Mouse (Mus musculus): ENCODE results near the gene Fsd1. TPM values are rescaled to one million over a fixed set of nuclear protein-coding genes. Genes with fewer than 3 reads are reported as not detected.
A peak's percentile ranks its signal among the peaks of the same experiment; 100 is the strongest.

Gene Fsd1
- polyA plus RNA-seq, 1 experiment from 2014 or later, result 0.69 TPM

- H3K4me1 ChIP-seq (replicated peaks), result peaks cover 33% of the 10 kb centered on the region
- DNase-seq (no peak), ATAC-seq (ENCODE audit: low read depth) (no peak)
- H3K9ac ChIP-seq, result no peak overlapping the region
- H3K4me3 ChIP-seq (replicated peaks), result no peak overlapping the region
- no peaks in the 10 kb centered on the region for H3K36me3 ChIP-seq
- H3K9me3 ChIP-seq (replicated peaks), result no peaks in the 10 kb centered on the region
- peaks cover 11% of the 10 kb centered on the region; the same call in 1 of the 2 replicates for H3K27me3 ChIP-seq
- no peak overlapping the region for H3K4me2 ChIP-seq
- 37% methylated on average over 16 of the region's 16 CpGs for WGBS (ENCODE audit: insufficient replicate concordance)
- H3K27ac ChIP-seq, result no peak overlapping the region
These were observed 32.1 kb upstream of the Fsd1 start for GRCm38 (mm10) chr17:55954229-55954628.

GRCm38 (mm10) chr17:55956129-55956528, 30.2 kb upstream of the Fsd1 start:
- ATAC-seq (ENCODE audit: low read depth), result peak; percentile 22
- Histone ChIP-seq H3K27me3 (peaks cover 11% of the 10 kb centered on the region; the same call in 1 of the 2 replicates), H3K4me3 (replicated peaks) (peak overlapping the region; percentile 63), H3K36me3 (peaks cover 8% of the 10 kb centered on the region), H3K9me3 (replicated peaks) (no peaks in the 10 kb centered on the region), H3K27ac (no peak overlapping the region), H3K4me2 (peak overlapping the region; percentile 77), H3K9ac (peak overlapping the region; percentile 66), H3K4me1 (replicated peaks) (peaks cover 49% of the 10 kb centered on the region)
- 3% methylated on average over 26 of the region's 26 CpGs for WGBS (ENCODE audit: insufficient replicate concordance)
- DNase-seq, result peak; percentile 76

DNA sequence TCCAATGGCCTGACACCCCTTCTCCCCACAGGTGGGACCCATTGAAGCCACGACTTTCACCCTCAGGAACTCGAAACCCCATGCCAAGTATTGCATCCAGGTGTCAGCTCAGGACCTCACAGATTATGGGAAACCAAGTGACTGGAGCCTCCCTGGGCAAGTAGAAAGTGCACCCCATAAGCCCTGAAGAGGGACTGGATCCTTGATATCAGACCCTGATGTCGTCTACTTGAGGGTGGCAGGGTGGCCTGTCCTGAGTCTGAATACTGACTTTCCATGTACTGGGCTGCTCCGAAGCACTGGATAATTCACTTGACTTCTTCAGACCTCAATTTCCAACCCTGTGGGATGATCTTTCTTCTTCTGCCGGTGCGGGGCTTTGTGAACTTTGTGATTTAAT, 29.7 kb upstream of the Fsd1 start:
- peak overlapping the region; percentile 66; the same call in 1 of the 2 replicates for H3K9ac ChIP-seq
- H3K4me2 ChIP-seq, result peak overlapping the region; percentile 77
- H3K27ac ChIP-seq, result no peak overlapping the region
- ATAC-seq (ENCODE audit: low read depth) (no peak), DNase-seq (no peak)
- H3K27me3 ChIP-seq, result peaks cover 11% of the 10 kb centered on the region; the same call in 1 of the 2 replicates
- H3K4me1 ChIP-seq (replicated peaks), result peaks cover 49% of the 10 kb centered on the region
- WGBS (ENCODE audit: insufficient replicate concordance), result 42% methylated on average over 6 of the region's 6 CpGs
- peak overlapping the region; percentile 63 for H3K4me3 ChIP-seq (replicated peaks)
- no peaks in the 10 kb centered on the region for H3K9me3 ChIP-seq (replicated peaks)
- H3K36me3 ChIP-seq, result peaks cover 12% of the 10 kb centered on the region

- Histone ChIP-seq H3K4me2 (0 out of 2 replicates have a peak overlapping the region, but pooled peaks have one; percentile 7), H3K36me3 (peaks cover 18% of the 10 kb centered on the region), H3K4me3 (replicated peaks) (no peak overlapping the region), H3K4me1 (replicated peaks) (peaks cover 50% of the 10 kb centered on the region), H3K9me3 (replicated peaks) (no peaks in the 10 kb centered on the region), H3K27ac (no peak overlapping the region), H3K27me3 (peaks cover 11% of the 10 kb centered on the region; the same call in 1 of the 2 replicates), H3K9ac (no peak overlapping the region)
- ATAC-seq (ENCODE audit: low read depth) (no peak), DNase-seq (peak; percentile 68)
- 19% methylated on average over 9 of the region's 9 CpGs for WGBS (ENCODE audit: insufficient replicate concordance)
These were observed 29.1 kb upstream of the Fsd1 start for GRCm38 (mm10) chr17:55957168-55957567.

DNA sequence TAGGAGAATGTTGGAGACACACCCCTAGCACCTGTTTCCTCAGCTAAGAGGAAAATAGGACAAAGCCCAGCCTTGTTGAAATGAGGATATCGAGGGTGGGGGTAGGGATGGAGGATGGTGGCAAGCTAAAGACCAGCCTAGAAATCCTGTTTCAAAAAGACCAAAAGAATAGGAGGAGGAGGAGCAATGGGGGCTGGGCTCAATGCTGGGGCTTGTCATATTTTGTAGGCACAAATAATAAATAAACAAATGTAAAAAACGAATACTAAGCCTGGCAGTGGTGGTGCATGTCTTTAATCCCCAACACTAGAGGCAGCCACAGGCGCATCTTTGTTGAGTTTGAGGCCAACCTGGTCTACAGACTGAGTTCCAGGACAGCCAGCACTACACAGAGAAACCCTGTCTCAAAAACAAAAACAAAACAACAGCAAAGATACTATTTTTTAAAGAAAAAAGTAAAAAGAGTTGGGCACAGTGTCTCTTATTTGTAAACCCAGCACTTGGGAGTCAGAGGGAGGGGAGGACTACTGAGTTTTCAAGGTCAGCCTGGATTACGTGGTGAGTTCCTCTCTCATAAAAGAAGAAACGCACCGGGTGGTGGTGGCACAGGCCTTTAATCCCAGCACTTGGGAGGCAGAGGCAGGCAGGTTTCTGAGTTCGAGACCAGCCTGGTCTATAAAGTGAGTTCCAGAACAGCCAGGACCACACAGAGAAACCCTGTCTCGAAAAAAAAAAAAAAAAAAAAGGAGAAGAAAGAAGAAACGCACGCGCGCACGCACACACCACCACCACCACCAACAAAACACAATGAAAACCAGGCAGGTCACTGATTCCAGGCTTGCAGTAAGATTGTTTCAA, 28.4 kb upstream of the Fsd1 start:
- 64% methylated on average over 13 of the region's 13 CpGs for WGBS (ENCODE audit: insufficient replicate concordance)
- no peak for DNase-seq
- H3K9ac ChIP-seq, result peak overlapping the region; percentile 75

GRCm38 (mm10) chr17:55958584-55958886, 27.8 kb upstream of the Fsd1 start:
- peak overlapping the region; percentile 89 for H3K27ac ChIP-seq
- H3K36me3 ChIP-seq, result peaks cover 27% of the 10 kb centered on the region
- 35% methylated on average over 2 of the region's 2 CpGs for WGBS (ENCODE audit: insufficient replicate concordance)
- peak overlapping the region; percentile 83 for H3K4me2 ChIP-seq
- peak overlapping the region; percentile 75 for H3K9ac ChIP-seq
- peaks cover 58% of the 10 kb centered on the region for H3K4me1 ChIP-seq (replicated peaks)
- H3K4me3 ChIP-seq (replicated peaks), result peak overlapping the region; percentile 66
- no peak for ATAC-seq (ENCODE audit: low read depth)
- no peaks in the 10 kb centered on the region for H3K9me3 ChIP-seq (replicated peaks)
- no peak for DNase-seq
- peaks cover 11% of the 10 kb centered on the region; the same call in 1 of the 2 replicates for H3K27me3 ChIP-seq

More for the DNA sequence above, 28.4 kb upstream of the Fsd1 start:
- peak overlapping the region; percentile 83 for H3K4me2 ChIP-seq
- H3K9me3 ChIP-seq (replicated peaks), result no peaks in the 10 kb centered on the region
- H3K36me3 ChIP-seq, result peaks cover 23% of the 10 kb centered on the region
- ATAC-seq (ENCODE audit: low read depth), result no peak
- peak overlapping the region; percentile 66 for H3K4me3 ChIP-seq (replicated peaks)
- H3K4me1 ChIP-seq (replicated peaks), result peaks cover 55% of the 10 kb centered on the region
- peak overlapping the region; percentile 89 for H3K27ac ChIP-seq
- peaks cover 11% of the 10 kb centered on the region; the same call in 1 of the 2 replicates for H3K27me3 ChIP-seq

DNA sequence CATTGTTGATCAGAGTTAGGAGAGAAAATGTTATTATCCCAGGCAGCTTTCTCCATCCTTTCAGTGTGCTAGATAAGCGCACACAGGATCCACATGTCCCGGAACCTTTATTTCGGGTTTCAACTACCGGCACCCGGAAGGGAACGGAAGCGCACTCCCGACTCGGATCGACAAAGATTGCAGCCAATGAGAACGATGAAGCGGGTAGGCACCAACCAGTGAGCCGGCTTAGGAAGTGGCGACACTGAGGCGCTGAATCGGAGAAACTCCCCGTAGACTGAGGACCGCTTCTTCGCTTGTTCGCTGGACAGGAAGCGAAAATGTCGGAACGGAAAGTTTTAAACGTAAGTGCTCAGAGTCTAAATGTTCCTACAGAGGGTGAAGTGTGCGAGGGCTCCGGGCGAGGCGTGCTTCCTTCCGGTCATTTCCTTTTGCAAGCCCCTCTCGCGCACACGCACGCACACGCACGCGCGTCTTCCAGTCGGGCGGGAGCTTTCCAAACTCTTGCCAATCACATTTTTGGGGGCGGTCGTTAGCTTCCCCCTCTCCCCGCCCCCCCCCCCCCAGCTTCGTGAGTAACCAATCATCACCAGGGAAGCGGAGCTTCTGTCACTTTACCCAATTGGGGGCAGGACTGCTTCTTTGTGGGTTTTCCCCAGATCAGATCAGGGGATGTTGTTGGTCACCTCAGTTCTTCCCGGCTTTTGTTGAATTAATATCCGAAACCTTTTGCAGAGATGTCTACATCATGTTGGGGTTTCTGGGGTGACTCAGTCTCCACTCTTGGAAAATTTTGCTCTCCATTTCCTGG, 27.2 kb upstream of the Fsd1 start, which contains the start of gene Yju2:
TSS of gene Yju2 (plus strand) at position 182 of the 811 bp plus-strand sequence.
- H3K36me3 ChIP-seq, result peaks cover 32% of the 10 kb centered on the region
- ATAC-seq (ENCODE audit: low read depth) (peak; percentile 89), DNase-seq (peak; percentile 90)
- WGBS (ENCODE audit: insufficient replicate concordance), result under 1% methylated on average over 45 of the region's 46 CpGs
- peak within 1 kb of the TSS; percentile 75 for H3K9ac ChIP-seq
- peaks cover 58% of the 10 kb centered on the region for H3K4me1 ChIP-seq (replicated peaks)
- H3K27me3 ChIP-seq, result peaks cover 10% of the 10 kb centered on the region; the same call in 1 of the 2 replicates
- H3K27ac ChIP-seq, result peak within 1 kb of the TSS; percentile 89
- H3K4me3 ChIP-seq (replicated peaks), result peak within 1 kb of the TSS; percentile 66
- H3K4me2 ChIP-seq, result peak within 1 kb of the TSS; percentile 83
- H3K9me3 ChIP-seq (replicated peaks), result no peaks in the 10 kb centered on the region

DNA sequence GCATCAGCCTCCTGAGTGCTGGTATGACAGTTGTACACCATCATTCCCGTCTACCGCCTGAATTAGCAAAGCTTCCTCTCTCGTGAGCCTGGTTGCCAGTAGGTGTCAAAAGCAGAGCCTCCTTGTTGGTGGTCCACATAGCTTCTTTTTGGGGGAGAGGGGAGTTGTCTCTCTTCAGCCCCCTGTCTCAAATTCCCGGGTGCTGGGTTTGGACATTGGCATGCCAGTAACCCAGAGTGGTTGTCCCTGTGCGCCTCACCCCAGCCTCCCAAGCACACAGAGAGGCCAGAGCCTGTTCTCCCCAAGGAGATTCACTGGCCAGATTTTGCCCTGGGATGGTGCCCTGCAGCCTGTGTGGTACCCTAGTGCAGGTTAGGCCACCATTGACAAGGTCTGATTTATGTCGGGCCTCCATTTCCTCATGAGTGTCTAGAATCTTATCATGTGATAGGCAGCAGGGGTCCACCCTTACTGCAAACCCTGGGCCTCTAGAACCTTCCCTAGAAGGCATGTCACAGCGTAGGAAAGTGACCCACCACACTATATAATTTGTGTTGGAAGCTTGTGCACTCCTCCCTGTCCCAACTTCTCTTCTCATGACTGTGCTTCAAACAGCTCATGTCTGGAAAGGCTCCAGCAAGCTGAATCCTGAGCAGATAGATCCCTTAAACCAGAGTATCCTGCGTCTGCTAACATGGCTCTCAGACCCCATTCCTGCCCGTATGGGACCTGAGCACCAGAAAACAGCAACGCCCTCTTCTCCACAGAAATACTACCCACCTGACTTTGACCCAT, 26.2 kb upstream of the Fsd1 start:
- Histone ChIP-seq H3K27ac (peak overlapping the region; percentile 72), H3K9me3 (replicated peaks) (no peaks in the 10 kb centered on the region), H3K9ac (peak overlapping the region; percentile 75), H3K27me3 (0 out of 2 replicates have a peak, but pooled peaks cover under 1% of the 10 kb centered on the region), H3K4me3 (replicated peaks) (peak overlapping the region; percentile 66), H3K36me3 (peaks cover 42% of the 10 kb centered on the region), H3K4me2 (peak overlapping the region; percentile 83), H3K4me1 (replicated peaks) (peaks cover 58% of the 10 kb centered on the region)
- 62% methylated on average over 10 of the region's 10 CpGs for WGBS (ENCODE audit: insufficient replicate concordance)
- no peak for DNase-seq
- ATAC-seq (ENCODE audit: low read depth), result no peak

DNA sequence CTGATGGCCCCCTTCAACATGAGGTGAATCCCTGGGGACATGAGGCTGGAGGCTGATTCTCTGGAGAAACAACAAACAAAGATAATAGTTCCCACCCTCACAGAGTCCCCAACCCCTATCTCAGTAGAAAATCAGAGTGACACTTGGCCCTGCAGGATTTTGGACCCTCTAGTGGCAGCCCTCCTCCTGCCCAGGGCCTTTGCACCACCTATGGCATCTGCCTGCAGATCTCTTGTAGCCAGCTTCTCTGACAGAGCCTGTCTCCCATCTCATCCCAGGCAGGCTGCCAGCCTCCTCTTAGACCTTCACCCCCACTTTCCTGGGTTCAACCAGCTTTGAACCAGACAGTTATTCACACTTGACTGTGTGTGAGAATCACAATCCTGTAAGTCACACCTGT, 25.5 kb upstream of the Fsd1 start:
- ATAC-seq (ENCODE audit: low read depth) (no peak), DNase-seq (no peak)
- Histone ChIP-seq H3K4me3 (replicated peaks) (no peak overlapping the region), H3K4me2 (peak overlapping the region; percentile 83; the same call in 1 of the 2 replicates), H3K9ac (peak overlapping the region; percentile 75; the same call in 1 of the 2 replicates), H3K27ac (no peak overlapping the region), H3K27me3 (no peaks in the 10 kb centered on the region), H3K36me3 (peaks cover 45% of the 10 kb centered on the region), H3K4me1 (replicated peaks) (peaks cover 55% of the 10 kb centered on the region), H3K9me3 (replicated peaks) (no peaks in the 10 kb centered on the region)

- no peak for DNase-seq
- H3K36me3 ChIP-seq, result peaks cover 54% of the 10 kb centered on the region
- WGBS (ENCODE audit: insufficient replicate concordance), result 90% methylated on average over 7 of the region's 7 CpGs
- no peak for ATAC-seq (ENCODE audit: low read depth)
- H3K4me1 ChIP-seq (replicated peaks), result peaks cover 47% of the 10 kb centered on the region
- H3K4me3 ChIP-seq (replicated peaks), result no peak overlapping the region
- no peaks in the 10 kb centered on the region for H3K27me3 ChIP-seq
- no peak overlapping the region for H3K27ac ChIP-seq
- no peaks in the 10 kb centered on the region for H3K9me3 ChIP-seq (replicated peaks)
- H3K4me2 ChIP-seq, result no peak overlapping the region
- no peak overlapping the region for H3K9ac ChIP-seq
These were observed 24.7 kb upstream of the Fsd1 start for GRCm38 (mm10) chr17:55961631-55962030.
